Mouse (Mus musculus): ENCODE data around the gene Zfp653.
"Not testable (repeated sequence)": the region's sequence is repeated elsewhere in the genome, so short reads cannot be mapped to it uniquely, and the experiment has no call there.

Gene Zfp653

DNA sequence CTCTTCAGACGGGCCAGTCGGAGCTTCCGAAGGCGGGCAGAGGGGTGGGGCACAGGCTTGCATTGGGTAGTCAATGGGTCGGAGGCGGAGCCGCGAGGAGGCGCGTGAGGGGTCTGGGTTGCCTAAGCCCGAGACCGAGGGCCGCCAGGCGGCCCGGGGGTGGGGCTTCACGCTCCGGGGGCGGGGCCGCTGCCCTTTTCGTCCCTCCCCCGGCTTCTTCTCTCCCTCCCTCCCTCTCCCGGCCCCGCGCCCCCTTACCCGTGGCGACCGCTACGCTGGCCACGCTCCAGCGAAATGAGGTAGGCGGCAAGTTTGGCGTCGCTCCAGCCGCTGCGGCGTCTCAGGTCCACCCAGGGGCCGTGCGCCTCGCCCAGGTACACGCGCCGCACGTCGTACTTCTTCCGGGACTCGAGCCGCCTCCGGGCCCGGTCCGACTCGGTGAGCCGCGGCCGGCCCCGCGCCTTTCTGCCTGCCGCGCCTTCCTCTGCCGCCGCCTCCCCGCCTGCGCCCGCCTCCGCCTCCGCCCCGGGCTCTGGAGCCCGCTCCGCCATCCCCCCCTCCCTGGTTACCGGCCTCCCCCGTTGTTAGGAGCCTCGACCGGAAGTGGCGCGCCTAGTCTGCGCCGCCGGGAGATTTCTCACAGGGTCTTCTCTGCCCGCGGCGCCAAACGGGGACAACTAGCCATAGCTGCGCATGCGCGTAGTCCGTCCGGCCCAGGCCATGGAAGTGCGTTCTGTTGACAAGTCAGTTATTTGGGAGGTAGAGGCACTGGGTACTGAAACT, at the start of gene Zfp653, which contains the start of gene Gm49318:
Gene Zfp653 (minus strand): TSS at position 586 of the 783 bp plus-strand sequence.
Gene Gm49318 (minus strand): TSS at position 469 of the 783 bp plus-strand sequence.
- DNase-seq (ENCODE audit: low read depth): peak; percentile 93

DNA sequence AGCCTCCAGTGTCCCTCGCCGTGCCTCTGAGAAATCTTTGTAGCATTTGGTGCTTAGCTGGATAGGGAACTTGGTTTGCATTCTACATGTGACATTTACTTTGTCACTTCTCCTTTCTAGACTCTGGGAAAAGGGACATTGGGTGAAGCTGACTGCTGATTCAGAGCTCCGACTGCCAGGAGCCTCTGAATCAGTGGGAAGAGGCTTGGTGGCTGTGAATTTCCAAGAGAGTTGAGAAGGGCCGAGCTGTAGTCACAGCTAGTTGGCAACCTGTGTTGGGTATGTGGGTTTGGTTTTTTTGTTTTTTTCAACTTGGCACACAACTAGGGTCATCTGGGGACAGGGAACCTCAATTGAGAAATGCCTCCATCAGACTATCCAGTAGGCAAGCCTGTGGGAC, 48.4 kb upstream of the Zfp653 start:
- no peak for DNase-seq (ENCODE audit: low read depth)

DNA sequence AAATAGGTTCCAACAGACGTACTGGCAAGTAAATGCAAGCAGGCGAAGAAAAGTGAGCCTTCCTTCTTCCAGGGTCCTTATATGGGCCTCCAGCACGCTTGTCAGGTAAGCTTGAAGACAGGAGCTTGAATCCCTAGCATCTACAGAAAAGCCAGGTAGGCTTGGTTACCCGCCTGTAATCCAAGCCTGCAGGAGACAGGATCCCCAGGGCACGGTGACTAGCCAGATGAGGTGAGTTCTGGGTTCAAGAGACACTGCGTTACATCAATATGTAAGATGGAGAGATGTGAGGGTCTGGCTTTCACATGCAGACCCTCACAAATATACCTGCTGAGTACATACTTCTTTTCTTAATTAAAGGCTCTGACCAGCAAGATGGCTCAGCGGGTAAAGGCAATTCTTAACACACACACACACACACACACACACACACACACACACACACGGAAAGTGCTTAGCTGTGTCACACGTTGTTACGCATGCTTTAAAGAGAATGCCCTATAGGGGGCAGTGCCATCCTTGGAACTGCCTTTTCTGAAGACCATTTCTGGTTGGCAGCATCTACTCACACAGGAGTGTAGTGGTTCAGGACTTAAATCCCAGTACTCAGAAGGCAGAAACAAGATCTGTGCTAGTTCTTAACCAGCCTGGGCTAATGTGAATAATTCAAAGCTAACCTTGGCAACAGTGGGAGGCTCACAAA, 46.7 kb upstream of the Zfp653 start:
- peak; percentile 80 for DNase-seq (ENCODE audit: low read depth)

DNA sequence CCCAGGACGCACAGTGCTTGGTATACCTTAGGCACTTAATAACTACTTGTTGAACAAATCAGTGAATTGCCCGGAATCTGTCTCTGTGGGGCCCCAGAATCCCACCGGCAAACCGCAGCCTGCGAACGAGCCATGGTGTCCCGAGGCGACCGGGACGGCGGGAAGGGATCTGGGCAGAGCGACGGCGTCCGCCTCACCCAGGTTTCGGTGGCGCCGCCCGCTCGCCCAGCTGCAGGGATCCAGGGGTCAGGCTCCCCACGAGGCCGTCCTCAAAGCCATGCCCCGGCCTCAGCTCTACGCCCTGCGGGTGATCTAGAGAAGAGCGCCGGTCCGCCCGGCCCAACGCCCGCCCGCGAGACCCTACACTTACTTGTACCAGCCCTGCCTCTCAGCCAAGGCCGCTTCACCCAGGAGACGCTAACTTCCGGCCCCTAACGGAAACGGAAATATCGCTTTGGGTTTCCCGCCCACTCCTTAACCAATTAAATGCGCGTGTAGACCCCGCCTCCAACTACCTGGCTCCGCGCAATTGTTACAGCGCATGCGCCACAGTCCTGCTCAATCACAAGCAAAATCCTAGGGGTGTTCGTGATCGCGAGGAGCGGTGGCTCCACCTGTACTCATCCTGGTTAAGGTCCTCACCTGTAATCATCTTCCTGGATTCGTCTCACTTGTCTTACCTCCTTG, 45.7 kb upstream of the Zfp653 start, which contains the start of gene Elof1:
Gene Elof1 (minus strand): TSS at position 433 of the 687 bp plus-strand sequence.
- DNase-seq (ENCODE audit: low read depth): peak; percentile 97

DNA sequence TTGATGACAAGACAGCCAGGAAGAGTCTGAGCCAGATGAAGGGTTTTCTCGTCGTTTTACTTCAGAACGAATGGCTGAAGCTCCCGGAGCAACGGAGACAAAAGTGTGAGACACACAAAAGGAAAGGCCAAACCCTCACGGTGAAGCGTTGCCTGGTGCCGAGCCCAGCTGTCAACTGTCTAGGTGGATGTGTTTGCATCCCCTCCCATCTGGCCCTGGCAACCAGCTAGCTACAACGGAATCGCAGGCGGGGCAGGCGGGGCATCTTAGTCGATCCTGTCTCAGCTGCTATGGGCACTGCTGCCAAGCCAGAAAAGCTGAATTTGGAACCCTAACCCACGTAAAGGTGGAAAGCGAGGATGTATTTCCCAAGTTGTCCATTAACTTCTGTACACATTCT, 44.9 kb upstream of the Zfp653 start:
- DNase-seq (ENCODE audit: low read depth): no peak

DNA sequence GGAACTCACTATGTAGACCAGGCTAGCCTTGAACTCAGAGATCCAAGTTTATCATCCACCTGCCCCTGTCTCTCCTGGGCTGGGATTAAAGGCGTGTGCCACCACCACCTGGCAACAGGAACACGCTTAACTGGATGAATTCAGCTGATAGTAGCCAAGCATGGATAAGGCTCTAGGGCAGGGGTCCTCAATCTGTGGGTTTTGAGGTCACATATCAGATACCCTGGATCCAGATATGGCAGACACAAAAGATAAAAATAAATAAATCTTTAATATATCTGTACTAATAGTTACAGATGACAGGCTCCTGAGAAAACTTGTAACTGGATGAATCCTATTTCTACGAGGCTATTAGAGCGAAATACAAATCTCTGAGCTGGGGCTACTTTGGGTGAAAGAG, 44.5 kb upstream of the Zfp653 start:
- DNase-seq (ENCODE audit: low read depth): no peak

DNA sequence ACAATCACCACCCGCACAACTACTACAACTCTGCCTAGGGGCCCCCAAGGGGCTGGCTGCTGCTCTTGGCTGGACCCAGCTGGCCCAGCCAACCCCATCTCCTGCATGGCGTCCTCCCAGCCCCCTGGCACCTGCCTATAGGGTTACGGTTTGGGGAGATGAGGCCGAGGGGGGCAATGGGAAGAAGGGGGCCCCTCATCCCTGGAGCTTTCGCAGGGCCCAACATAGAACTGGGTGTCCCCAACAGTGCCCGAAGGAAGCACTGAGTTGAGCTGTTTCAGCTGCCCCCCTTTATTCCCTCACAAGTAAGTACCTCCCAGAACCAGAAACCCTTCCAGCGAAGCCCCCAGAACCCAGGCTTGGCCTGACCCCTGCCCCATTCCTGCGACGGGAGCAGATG, 37.0 kb upstream of the Zfp653 start:
- no peak for DNase-seq (ENCODE audit: low read depth)

DNA sequence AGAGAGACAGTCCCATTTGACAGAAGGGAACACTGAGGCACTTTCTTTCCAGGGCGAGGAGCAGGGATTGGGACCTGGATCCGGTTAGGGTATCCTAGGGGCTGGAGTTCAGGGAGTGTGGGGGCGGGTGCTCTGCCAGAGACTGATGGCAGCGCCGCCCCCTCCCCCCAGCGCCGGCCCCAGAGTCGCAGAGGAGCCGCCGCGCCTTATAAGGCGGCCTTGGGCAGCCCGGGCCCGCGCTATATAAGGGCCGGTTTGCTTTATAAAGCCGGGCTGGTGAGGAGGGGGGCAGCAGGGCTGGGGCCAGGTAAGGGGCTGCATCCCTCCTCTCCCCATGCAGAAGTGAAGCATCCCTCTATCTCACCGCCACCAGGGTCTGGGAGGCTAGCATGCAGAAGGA, 28.7 kb upstream of the Zfp653 start:
- DNase-seq (ENCODE audit: low read depth): no peak

DNA sequence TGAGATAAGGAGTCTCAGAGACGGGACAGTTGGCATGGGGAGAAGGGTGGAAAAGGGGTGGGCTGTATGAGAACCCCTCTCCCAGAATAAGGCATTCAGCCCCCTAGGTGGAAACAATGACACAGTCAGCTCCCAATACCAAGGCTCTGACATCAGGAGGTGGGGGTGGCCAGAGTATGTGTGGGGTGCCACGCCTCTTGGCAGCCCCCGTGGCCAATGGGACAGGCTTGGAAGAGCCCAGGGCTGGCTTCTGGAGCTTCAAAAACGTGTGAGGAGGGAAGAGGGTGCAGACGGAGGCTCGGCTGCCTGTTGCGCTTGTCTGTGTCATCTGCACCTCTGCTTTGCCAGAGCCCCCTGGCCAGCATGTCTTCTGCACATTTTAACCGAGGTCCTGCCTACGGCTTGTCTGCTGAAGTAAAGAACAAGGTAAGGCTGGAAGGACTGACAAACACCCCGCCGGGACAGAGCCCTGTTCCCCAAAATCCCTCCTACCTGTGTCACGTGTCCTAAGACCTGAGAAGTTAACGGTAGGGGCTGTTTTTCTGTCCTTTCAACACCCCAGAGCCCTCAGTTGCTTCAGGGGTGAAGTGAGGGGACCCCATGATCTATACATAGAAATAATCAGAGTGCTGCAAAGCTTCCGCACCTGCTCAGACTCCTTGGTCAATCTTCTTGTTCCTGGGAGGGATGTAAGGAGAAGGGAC, 28.0 kb upstream of the Zfp653 start, which contains the start of gene Cnn1:
Gene Cnn1 (plus strand): TSS at position 224 of the 704 bp plus-strand sequence.
- DNase-seq (ENCODE audit: low read depth): no peak

DNA sequence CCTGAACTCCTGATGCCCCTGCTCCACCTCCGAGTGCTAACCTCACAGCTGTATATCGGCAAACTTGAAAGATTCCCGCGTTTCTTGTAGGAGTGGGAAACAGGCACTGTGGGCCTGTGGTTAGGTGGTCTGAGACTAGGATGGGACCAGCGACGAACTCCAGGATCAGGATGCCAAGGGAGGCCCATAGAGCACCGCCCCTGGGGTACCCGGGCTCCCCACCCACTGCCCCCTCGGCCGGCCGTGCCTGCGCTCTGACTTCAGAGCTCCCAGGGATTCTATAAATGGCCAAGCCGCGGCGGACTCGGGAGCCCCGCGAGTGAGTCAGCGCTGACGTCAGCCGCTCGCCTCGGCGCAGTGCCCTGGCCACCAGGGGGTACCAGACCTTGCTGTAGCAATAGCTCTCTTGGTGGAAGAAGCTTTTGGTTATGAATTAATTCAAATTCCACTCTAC, 24.7 kb upstream of the Zfp653 start:
- DNase-seq (ENCODE audit: low read depth): peak; percentile 74

DNA sequence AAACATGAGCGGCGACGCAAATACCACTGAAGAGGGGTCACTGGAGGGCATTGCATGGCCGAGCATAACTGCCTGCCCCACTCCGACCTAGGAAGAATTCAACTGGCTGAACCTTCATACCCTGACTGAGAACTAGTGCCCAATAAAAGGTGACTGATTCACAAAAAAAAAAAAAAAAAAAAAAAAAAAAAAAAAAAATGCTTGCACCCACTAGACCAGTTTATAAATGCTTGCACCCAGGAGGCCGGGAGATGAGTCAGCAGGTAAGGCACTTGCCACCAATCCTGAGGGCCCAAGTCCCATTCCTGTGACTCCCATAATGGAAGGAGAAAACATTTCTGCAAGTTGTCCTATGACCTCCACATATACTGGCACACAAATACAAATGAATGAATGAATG, 21.6 kb upstream of the Zfp653 start:
- no peak for DNase-seq (ENCODE audit: low read depth)

DNA sequence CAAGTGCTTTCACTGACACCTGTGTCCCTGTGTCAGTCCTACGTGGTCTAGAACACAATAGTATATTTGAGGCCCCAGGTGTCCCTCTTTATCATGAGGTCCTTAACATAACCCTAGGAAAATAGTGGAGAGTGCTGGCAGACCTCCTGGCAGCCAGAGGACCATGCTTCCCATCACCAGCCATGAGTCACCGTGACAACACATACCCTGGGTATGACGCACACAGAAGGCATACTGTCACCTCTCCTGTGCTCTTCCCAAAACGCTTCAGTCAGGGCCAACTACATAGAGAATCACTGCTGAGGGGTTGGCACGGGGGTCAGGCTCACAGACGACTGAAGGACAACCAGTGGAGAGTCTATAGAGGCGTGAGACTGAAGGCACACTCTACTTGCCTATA, 18.8 kb upstream of the Zfp653 start:
- DNase-seq (ENCODE audit: low read depth): no peak

DNA sequence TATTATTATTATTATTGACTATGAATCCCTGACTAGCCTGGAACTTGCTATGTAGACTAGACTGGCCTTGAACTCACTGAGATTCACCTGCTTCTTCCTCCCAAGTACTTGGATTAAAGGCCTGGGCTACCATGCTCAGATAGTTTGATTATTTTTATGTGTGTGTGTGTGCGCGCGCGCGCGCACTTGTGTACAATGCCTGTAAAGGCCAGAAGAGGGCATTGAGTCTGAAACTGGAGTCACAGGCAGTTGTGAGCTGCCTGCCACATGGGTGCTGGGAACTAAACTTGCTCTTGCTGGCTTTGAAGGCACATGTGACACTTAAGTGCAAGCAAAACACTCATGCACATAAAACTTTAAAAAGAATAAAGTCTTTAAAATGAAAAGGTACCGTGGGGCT, 18.1 kb upstream of the Zfp653 start:
- no peak for DNase-seq (ENCODE audit: low read depth)

DNA sequence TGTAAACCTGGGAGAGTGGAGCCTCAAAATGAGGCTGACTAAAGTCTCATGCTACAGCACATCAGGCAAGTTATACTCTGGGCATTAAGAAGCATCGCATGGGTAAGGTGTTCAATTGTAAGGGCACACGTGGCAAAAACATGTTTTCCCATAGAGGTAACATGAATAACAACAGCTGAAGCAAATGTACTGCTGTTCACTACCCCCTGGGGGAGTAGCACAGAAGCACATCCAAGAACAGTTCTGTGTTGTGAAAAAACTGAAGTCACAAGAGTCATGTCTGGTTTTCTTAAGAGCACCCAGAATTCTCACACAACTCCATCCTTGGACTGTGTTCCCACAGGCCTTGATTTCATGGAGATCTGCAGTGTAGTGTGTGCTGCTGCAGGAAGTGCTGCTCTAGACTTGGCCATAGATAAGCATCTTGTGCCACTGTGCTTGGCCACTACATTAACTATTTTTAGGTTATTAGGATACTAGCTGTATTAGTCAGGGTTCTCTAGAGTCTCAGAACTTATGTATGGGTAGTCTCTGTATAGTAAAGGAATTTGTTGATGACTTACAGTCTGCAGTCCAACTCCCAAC, 15.9 kb upstream of the Zfp653 start:
- DNase-seq (ENCODE audit: low read depth): no peak

DNA sequence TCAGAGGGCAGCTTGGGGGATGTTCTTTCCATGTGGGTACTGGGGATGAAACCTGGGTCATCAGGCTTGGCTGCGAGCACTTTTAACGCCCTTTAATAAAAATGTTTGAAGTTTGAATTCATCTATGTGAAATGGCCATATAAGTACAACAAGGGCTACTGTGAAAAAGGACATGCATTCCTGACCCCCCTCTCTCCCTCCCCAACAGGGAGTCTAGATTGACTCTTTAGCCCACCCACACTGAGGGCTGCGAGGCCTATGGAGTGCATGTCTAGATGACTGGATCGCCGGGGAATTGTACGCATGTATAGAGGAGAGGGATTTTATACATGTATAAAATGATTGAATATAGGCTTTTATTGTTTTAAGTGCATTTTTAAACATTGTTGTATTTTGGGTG, 14.8 kb upstream of the Zfp653 start:
- no peak for DNase-seq (ENCODE audit: low read depth)

DNA sequence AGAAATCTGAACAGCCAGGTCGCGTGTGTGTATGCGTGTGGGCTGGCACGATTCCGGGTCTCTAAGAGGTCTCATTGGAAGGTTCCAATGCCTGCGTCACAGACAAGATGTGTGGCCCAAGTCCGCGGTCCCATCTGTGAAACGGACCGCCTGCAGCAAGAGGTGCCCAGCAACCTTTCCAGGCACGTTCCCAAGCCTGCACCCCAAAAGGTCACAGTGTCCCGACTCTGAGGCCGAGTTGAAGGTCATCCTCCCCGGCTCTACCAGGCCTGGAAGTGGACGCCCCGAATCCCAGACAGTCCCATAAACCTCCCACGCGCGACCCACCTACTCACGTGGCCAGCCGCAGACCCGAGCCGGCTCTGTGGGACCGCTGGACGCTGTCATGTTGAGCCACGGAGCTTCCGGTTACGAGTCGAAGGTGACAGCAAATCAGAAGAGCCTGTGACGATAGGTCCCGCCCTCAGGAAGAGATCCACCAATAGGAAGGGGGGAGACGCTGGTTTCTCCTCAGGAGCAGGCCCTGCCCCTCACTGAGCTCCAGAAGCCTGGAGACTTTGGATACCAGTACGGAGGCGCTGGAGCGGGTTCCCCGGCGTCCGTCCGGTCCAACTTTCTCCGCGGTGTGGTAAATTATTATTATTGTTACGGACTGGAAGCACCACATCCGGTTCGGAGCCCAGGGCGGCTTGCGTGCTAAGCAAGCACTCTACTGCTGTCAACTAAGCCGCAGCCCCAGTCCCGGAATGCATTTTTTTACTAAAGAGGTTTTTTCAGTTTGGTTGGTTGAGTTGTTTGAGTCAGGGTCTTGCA, 14.1 kb upstream of the Zfp653 start, which contains the start of gene Ecsit:
Gene Ecsit (minus strand): TSS at position 417 of the 813 bp plus-strand sequence.
- DNase-seq (ENCODE audit: low read depth): peak; percentile 93

DNA sequence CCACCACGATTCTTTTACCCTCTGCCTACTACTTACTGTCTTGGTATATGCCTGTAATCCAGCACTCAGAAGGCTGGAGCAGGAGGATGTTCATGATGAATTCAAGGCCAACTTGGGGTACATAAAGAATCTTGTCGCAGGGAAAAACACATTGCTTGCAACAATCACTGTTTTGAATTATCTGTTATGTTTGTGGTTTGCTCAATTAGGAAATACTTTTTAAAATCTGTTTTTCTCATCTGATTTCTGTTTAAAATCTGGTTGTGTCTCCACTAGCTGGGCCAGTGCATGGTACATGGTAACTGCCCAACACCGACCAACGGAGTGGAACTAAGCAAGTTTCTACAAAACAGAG, 13.5 kb upstream of the Zfp653 start:
- no peak for DNase-seq (ENCODE audit: low read depth)

DNA sequence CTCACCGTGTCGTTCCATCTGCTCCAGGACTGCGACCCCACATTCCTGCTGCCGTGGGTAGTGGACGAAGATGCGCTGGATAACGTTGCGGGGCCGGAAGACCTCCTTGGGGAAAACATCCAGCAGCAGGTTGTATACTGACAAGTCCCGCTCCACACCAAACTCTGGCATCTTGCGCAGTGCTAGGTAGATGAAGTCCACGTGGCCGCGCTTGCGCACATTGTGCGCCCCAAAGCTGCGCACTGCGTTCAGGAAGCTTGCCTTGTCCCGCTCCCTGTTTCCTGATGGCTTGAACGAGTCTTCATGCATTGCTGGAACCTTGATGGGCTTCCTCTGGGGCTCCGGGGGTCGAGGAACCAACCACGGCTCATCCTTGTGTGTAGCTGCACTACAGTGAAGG, 5.0 kb upstream of the Zfp653 start:
- no peak for DNase-seq (ENCODE audit: low read depth)

DNA sequence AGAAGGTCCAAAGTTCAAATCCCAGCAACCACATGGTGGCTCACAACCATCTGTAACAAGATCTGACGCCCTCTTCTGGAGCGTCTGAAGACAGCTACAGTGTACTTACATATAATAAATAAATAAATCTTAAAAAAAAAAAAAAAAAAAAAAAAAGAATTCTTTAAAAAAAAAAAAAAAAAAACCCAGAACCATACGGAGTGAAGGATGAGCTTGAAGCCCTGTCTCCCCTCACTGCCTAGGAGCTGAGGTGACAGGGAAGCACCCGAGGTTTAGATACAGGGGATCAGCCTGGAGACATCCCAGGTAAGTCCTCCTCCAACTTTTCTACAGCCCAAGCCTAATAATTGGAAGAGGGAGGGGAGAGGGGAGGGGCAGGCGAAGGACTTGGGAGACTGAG, 4.6 kb upstream of the Zfp653 start:
- not testable (repeated sequence) for DNase-seq (ENCODE audit: low read depth)

DNA sequence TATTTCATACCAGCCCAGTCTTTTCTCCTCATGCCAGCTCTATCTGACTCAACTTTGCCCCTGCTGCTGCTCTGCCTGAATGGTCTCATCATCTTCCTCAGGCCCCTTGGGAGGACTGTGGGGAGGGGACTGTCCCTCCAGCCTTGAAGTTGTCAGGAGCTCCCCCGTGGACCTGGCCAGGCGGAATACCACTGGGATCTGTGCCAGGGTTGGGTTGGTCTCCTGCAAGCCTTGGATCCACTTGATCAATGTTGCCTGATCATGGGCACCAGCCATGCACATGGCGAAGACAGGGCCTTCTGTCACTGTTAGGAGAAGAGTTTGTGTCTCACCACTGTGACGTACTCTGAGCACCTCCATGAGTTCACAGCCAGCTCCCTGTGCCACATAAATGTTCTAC, 1.1 kb upstream of the Zfp653 start:
- DNase-seq (ENCODE audit: low read depth): no peak

Measured in c-Kit-positive CD71-negative TER-119-negative erythroid progenitor cells, embryonic 14.5 days (primary cell).